Mouse (Mus musculus) C2C12 (cell line): ENCODE results near the gene Adam12.

Experiments used
- CTCF ChIP-seq: IDR thresholded peaks from one replicate; pipeline ENCODE4 v1.5.1; 2011; ENCODE audit not compliant: control insufficient read depth, insufficient read depth, insufficient read length
- MYOD1 ChIP-seq: IDR thresholded peaks from one replicate; pipeline ENCODE4 v1.6.1; 2011; ENCODE audit warnings: low read depth; ENCODE audit not compliant: control insufficient read depth, insufficient read length
- USF1 ChIP-seq: IDR thresholded peaks from one replicate; pipeline ENCODE4 v1.6.1; 2011; ENCODE audit warnings: low read depth, mild to moderate bottlenecking, control low read depth, moderate library complexity

- TF ChIP-seq CTCF (no peak), USF1 (no peak), MYOD1 (no peak)
Measured at GRCm38 (mm10) chr7:134079980-134080725, 151.8 kb downstream of the Adam12 start.
